Mouse (Mus musculus) lung, embryonic 15.5 days (tissue): ENCODE measurements around the gene Myadml2. TPM values are rescaled to one million over a fixed set of nuclear protein-coding genes. Genes with fewer than 3 reads are reported as not detected.

Experiments
- ATAC-seq: fragments of 200-750 bp; cut with Nextera tagmentation; 2 replicates; pipeline ENCODE4 v1.8.0; 2017; ENCODE audit warnings: moderate number of reproducible peaks, borderline replicate concordance; ENCODE audit not compliant: low FRiP score, low TSS enrichment; ENCODE audit errors: extremely low read depth
- H3K27ac ChIP-seq: fragments of 300-500 bp; sonication (generic); 2 replicates; pipeline ENCODE4 v1.5.1; 2015; ENCODE audit warnings: moderate library complexity, mild to moderate bottlenecking, inconsistent platforms
- H3K27me3 ChIP-seq: fragments of 300-500 bp; sonication (generic); 2 replicates; pipeline ENCODE4 v1.6.1; 2015; ENCODE audit warnings: inconsistent platforms
- H3K36me3 ChIP-seq: fragments of 300-500 bp; sonication (generic); 2 replicates; pipeline ENCODE4 v1.6.1; 2015; ENCODE audit warnings: inconsistent platforms
- H3K4me1 ChIP-seq: fragments of 300-500 bp; sonication (generic); 2 replicates; pipeline ENCODE4 v1.6.1; 2015; ENCODE audit warnings: inconsistent platforms
- H3K4me2 ChIP-seq: fragments of 300-500 bp; sonication (generic); 2 replicates; pipeline ENCODE4 v1.6.1; 2015; ENCODE audit warnings: inconsistent platforms, mild to moderate bottlenecking, moderate library complexity
- H3K4me3 ChIP-seq: fragments of 300-500 bp; sonication (generic); 2 replicates; pipeline ENCODE4 v1.5.1; 2015; ENCODE audit warnings: mild to moderate bottlenecking, inconsistent platforms
- H3K9ac ChIP-seq: fragments of 300-500 bp; sonication (generic); 2 replicates; pipeline ENCODE4 v1.6.1; 2015; ENCODE audit warnings: inconsistent platforms
- H3K9me3 ChIP-seq: fragments of 300-500 bp; sonication (generic); 2 replicates; pipeline ENCODE4 v1.6.1; 2016; ENCODE audit warnings: inconsistent platforms
- whole genome bisulfite sequencing: fragments of 180-500 bp; shearing (Covaris S2); methylation state at CpG from one replicate; pipeline ENCODE4 v1.1.7; 2015; 5-methylcytosine and 5-hydroxymethylcytosine counted together
- polyA plus RNA-seq: library from polyadenylated mRNA; unstranded; fragments of >200 nt; fragmentation: Nextera tagmentation; extraction: Ambion mirVana; gene quantifications from 2 replicates; pipeline ENCODE4 v1.2.1, GENCODE M21; 2015

Gene Myadml2
- polyA plus RNA-seq: 0.55 and 1.3 TPM in 2 replicates

- 4% methylated on average over 13 of the region's 13 CpGs for WGBS
- Histone ChIP-seq H3K4me3 (peak within 1 kb of the TSS; percentile 19), H3K9me3 (no peaks in the 10 kb centered on the region), H3K36me3 (no peaks in the 10 kb centered on the region), H3K9ac (no peak within 1 kb of the TSS; the same call in 1 of the 2 replicates), H3K27me3 (peaks cover 29% of the 10 kb centered on the region), H3K4me2 (peak within 1 kb of the TSS; percentile 45), H3K27ac (no peak within 1 kb of the TSS), H3K4me1 (peaks cover 14% of the 10 kb centered on the region)
- ATAC-seq: no peak
Observed at GRCm38 (mm10) chr11:120648001-120648476, at the start of gene Myadml2. TSS of gene Myadml2 (minus strand) at chr11:120648158.

- no peak overlapping the region; the same call in 1 of the 2 replicates for H3K27ac ChIP-seq
- H3K9me3 ChIP-seq: no peaks in the 10 kb centered on the region
- H3K36me3 ChIP-seq: peaks cover 18% of the 10 kb centered on the region
- no peaks in the 10 kb centered on the region for H3K27me3 ChIP-seq
- H3K9ac ChIP-seq: no peak overlapping the region
- H3K4me1 ChIP-seq: peaks cover 32% of the 10 kb centered on the region
- WGBS: 52% methylated on average over 10 of the region's 10 CpGs
- no peak overlapping the region for H3K4me2 ChIP-seq
- no peak for ATAC-seq
- no peak overlapping the region for H3K4me3 ChIP-seq
Observed at GRCm38 (mm10) chr11:120697741-120698140, 49.8 kb upstream of the Myadml2 start.

GRCm38 (mm10) chr11:120696568-120696967, 48.6 kb upstream of the Myadml2 start:
- ATAC-seq: no peak
- no peak overlapping the region for H3K4me2 ChIP-seq
- H3K9me3 ChIP-seq: no peaks in the 10 kb centered on the region
- no peak overlapping the region for H3K4me3 ChIP-seq
- H3K36me3 ChIP-seq: peaks cover 13% of the 10 kb centered on the region
- H3K9ac ChIP-seq: no peak overlapping the region
- H3K4me1 ChIP-seq: peaks cover 32% of the 10 kb centered on the region
- H3K27me3 ChIP-seq: no peaks in the 10 kb centered on the region
- 89% methylated on average over 6 of the region's 6 CpGs for WGBS
- H3K27ac ChIP-seq: no peak overlapping the region

GRCm38 (mm10) chr11:120695641-120696040, 47.7 kb upstream of the Myadml2 start:
- H3K4me1 ChIP-seq: peaks cover 32% of the 10 kb centered on the region
- no peaks in the 10 kb centered on the region for H3K9me3 ChIP-seq
- H3K9ac ChIP-seq: no peak overlapping the region
- 0 out of 2 replicates have a peak, but pooled peaks have one; percentile 39 for ATAC-seq
- peaks cover 15% of the 10 kb centered on the region for H3K36me3 ChIP-seq
- no peak overlapping the region for H3K4me3 ChIP-seq
- no peak overlapping the region for H3K4me2 ChIP-seq
- H3K27ac ChIP-seq: peak overlapping the region; percentile 49
- no peaks in the 10 kb centered on the region for H3K27me3 ChIP-seq
- 32% methylated on average over 12 of the region's 12 CpGs for WGBS

- H3K36me3 ChIP-seq: peaks cover 20% of the 10 kb centered on the region
- no peaks in the 10 kb centered on the region for H3K9me3 ChIP-seq
- no peak overlapping the region for H3K9ac ChIP-seq
- H3K27me3 ChIP-seq: no peaks in the 10 kb centered on the region
- peak overlapping the region; percentile 49; the same call in 1 of the 2 replicates for H3K27ac ChIP-seq
- WGBS: 23% methylated on average over 4 of the region's 4 CpGs
- no peak overlapping the region for H3K4me3 ChIP-seq
- H3K4me2 ChIP-seq: no peak overlapping the region
- peak; percentile 89 for ATAC-seq
- H3K4me1 ChIP-seq: peaks cover 32% of the 10 kb centered on the region
Observed at GRCm38 (mm10) chr11:120695184-120695583, 47.2 kb upstream of the Myadml2 start.

- H3K4me3 ChIP-seq: no peak overlapping the region
- WGBS: 69% methylated on average over 3 of the region's 3 CpGs
- no peak overlapping the region for H3K4me2 ChIP-seq
- H3K27me3 ChIP-seq: no peaks in the 10 kb centered on the region
- no peaks in the 10 kb centered on the region for H3K9me3 ChIP-seq
- peaks cover 24% of the 10 kb centered on the region for H3K36me3 ChIP-seq
- no peak overlapping the region for H3K27ac ChIP-seq
- no peak for ATAC-seq
- peaks cover 28% of the 10 kb centered on the region for H3K4me1 ChIP-seq
- no peak overlapping the region for H3K9ac ChIP-seq
Observed at GRCm38 (mm10) chr11:120693461-120693860, 45.5 kb upstream of the Myadml2 start.

GRCm38 (mm10) chr11:120692471-120693011, 44.6 kb upstream of the Myadml2 start:
- WGBS: 89% methylated on average over 4 of the region's 4 CpGs
- Histone ChIP-seq H3K4me3 (no peak overlapping the region), H3K4me2 (no peak overlapping the region), H3K4me1 (peaks cover 21% of the 10 kb centered on the region), H3K27ac (no peak overlapping the region), H3K9me3 (no peaks in the 10 kb centered on the region), H3K36me3 (peaks cover 25% of the 10 kb centered on the region), H3K27me3 (no peaks in the 10 kb centered on the region), H3K9ac (no peak overlapping the region)
- ATAC-seq: no peak

GRCm38 (mm10) chr11:120689365-120689764, 41.4 kb upstream of the Myadml2 start:
- Histone ChIP-seq H3K27me3 (no peaks in the 10 kb centered on the region), H3K4me1 (peaks cover 27% of the 10 kb centered on the region), H3K36me3 (peaks cover 29% of the 10 kb centered on the region), H3K9me3 (no peaks in the 10 kb centered on the region), H3K9ac (no peak overlapping the region), H3K4me3 (no peak overlapping the region), H3K4me2 (no peak overlapping the region), H3K27ac (no peak overlapping the region)
- whole genome bisulfite sequencing: 71% methylated on average over 3 of the region's 3 CpGs
- ATAC-seq: no peak

GRCm38 (mm10) chr11:120686650-120687272, 38.8 kb upstream of the Myadml2 start:
- Histone ChIP-seq H3K9me3 (no peaks in the 10 kb centered on the region), H3K36me3 (peaks cover 34% of the 10 kb centered on the region), H3K4me1 (peaks cover 27% of the 10 kb centered on the region), H3K4me3 (no peak overlapping the region), H3K27ac (peak overlapping the region; percentile 96), H3K4me2 (peak overlapping the region; percentile 27), H3K27me3 (no peaks in the 10 kb centered on the region), H3K9ac (0 out of 2 replicates have a peak overlapping the region, but pooled peaks have one; percentile 6)
- peak; percentile 56; the same call in 1 of the 2 replicates for ATAC-seq
- WGBS: 43% methylated on average over 20 of the region's 20 CpGs

- Histone ChIP-seq H3K4me3 (no peak overlapping the region), H3K27me3 (no peaks in the 10 kb centered on the region), H3K9ac (no peak overlapping the region), H3K4me2 (no peak overlapping the region), H3K27ac (peak overlapping the region; percentile 51), H3K36me3 (peaks cover 40% of the 10 kb centered on the region), H3K9me3 (no peaks in the 10 kb centered on the region), H3K4me1 (peaks cover 27% of the 10 kb centered on the region)
- WGBS: 54% methylated on average over 2 of the region's 2 CpGs
- no peak for ATAC-seq
Observed at GRCm38 (mm10) chr11:120684660-120685059, 36.7 kb upstream of the Myadml2 start.

- H3K9ac ChIP-seq: no peak overlapping the region
- no peaks in the 10 kb centered on the region for H3K9me3 ChIP-seq
- H3K36me3 ChIP-seq: peaks cover 38% of the 10 kb centered on the region
- H3K4me3 ChIP-seq: no peak overlapping the region
- peaks cover 27% of the 10 kb centered on the region for H3K4me1 ChIP-seq
- ATAC-seq: no peak
- peak overlapping the region; percentile 51 for H3K27ac ChIP-seq
- no peak overlapping the region for H3K4me2 ChIP-seq
- 70% methylated on average over 2 of the region's 2 CpGs for WGBS
- H3K27me3 ChIP-seq: no peaks in the 10 kb centered on the region
Observed at GRCm38 (mm10) chr11:120684086-120684485, 36.1 kb upstream of the Myadml2 start.

- Histone ChIP-seq H3K9ac (no peak overlapping the region), H3K4me3 (no peak overlapping the region), H3K4me2 (no peak overlapping the region), H3K4me1 (peaks cover 27% of the 10 kb centered on the region), H3K27me3 (no peaks in the 10 kb centered on the region), H3K36me3 (peaks cover 37% of the 10 kb centered on the region), H3K9me3 (no peaks in the 10 kb centered on the region), H3K27ac (no peak overlapping the region)
- WGBS: 87% methylated on average over 3 of the region's 3 CpGs
- ATAC-seq: no peak
Observed at GRCm38 (mm10) chr11:120683536-120683935, 35.6 kb upstream of the Myadml2 start.
